Mouse (Mus musculus) ES-E14 (cell line): ENCODE measurements around the gene Tfip11. TPM values are rescaled to one million over a fixed set of nuclear protein-coding genes. Genes with fewer than 3 reads are reported as not detected.

Experiments used
- DNase-seq: peaks from one replicate; pipeline ENCODE4 v3.0.0-alpha.2; 2013; ENCODE audit warnings: low read depth, low spot score
- H3K27ac ChIP-seq: 2 replicates; pipeline ENCODE4 v1.5.1; 2012; ENCODE audit warnings: low read depth, mild to moderate bottlenecking, low read length, moderate library complexity, mixed read lengths; ENCODE audit not compliant: poor library complexity, insufficient read depth, severe bottlenecking
- H3K36me3 ChIP-seq: 2 replicates; pipeline ENCODE4 v1.6.1; 2012; ENCODE audit warnings: mild to moderate bottlenecking, low read length, moderate library complexity, mixed read lengths; ENCODE audit not compliant: control insufficient read depth, poor library complexity, insufficient read depth, severe bottlenecking
- H3K4me1 ChIP-seq, 2 experiments: fragments of 150-350 bp in 1 of 2; sonication (generic) in 1 of 2; 2 replicates each; pipeline ENCODE4 v1.6.1; 2012; ENCODE audit warnings: low read length in 2 of 2, mild to moderate bottlenecking in 1 of 2, mixed read lengths in 1 of 2; ENCODE audit not compliant: control insufficient read depth in 2 of 2, insufficient read depth in 2 of 2, poor library complexity in 1 of 2
- H3K4me3 ChIP-seq, 2 experiments: fragments of 150-350 bp in 1 of 2; sonication (generic) in 1 of 2; 2 replicates each; pipeline ENCODE4 v1.5.1; 2012; ENCODE audit warnings: low read length in 2 of 2, low read depth in 1 of 2, mild to moderate bottlenecking in 1 of 2, mixed read lengths in 1 of 2; ENCODE audit not compliant: insufficient read depth in 1 of 2, poor library complexity in 1 of 2, severe bottlenecking in 1 of 2
- H3K9ac ChIP-seq: 2 replicates; pipeline ENCODE4 v1.6.1; 2012; ENCODE audit warnings: low read depth, mild to moderate bottlenecking, low read length, mixed read lengths; ENCODE audit not compliant: poor library complexity, insufficient read depth, severe bottlenecking
- H3K9me3 ChIP-seq: fragments of 150-350 bp; sonication (generic); 2 replicates; pipeline ENCODE4 v1.6.1; 2012; ENCODE audit warnings: low read depth, mild to moderate bottlenecking, low read length; ENCODE audit not compliant: control insufficient read depth, insufficient read depth
- CHD2 ChIP-seq: IDR thresholded peaks from 2 replicates; pipeline ENCODE4 v1.6.1; 2014; ENCODE audit warnings: mild to moderate bottlenecking, low read depth, low read length, inconsistent platforms
- HCFC1 ChIP-seq: IDR thresholded peaks from 2 replicates; pipeline ENCODE4 v1.6.1; 2012; ENCODE audit warnings: low read length, inconsistent platforms, borderline replicate concordance; ENCODE audit not compliant: insufficient read depth
- MAFK ChIP-seq: IDR thresholded peaks from 2 replicates; pipeline ENCODE4 v1.6.1; 2014; ENCODE audit warnings: mild to moderate bottlenecking, low read depth, low read length, inconsistent platforms; ENCODE audit not compliant: insufficient read depth
- ZC3H11A ChIP-seq: IDR thresholded peaks from 2 replicates; pipeline ENCODE4 v1.6.1; 2012; ENCODE audit warnings: low read depth, mild to moderate bottlenecking, inconsistent platforms, low read length, borderline replicate concordance
- ZNF384 ChIP-seq: IDR thresholded peaks from 2 replicates; pipeline ENCODE4 v1.6.1; 2012; ENCODE audit warnings: low read depth, low read length, inconsistent platforms
- in situ Hi-C, 2 experiments: fragments of 600-800 bp; cut with MboI; formaldehyde crosslinking; loops; one replicate each; pipeline ENCODE4 v1.15.1; 2025; ENCODE audit warnings: low sequenced_read_pairs in 2 of 2, inconsistent platforms in 1 of 2; ENCODE audit not compliant: unreplicated experiment in 2 of 2
- total RNA-seq: library from RNA; depleted of rRNA; stranded (reverse); fragments of 300-350 nt; gene quantifications from 2 replicates; pipeline ENCODE4 v1.2.3, GENCODE M21; 2012

Gene Tfip11
- total RNA-seq, 1 experiment = 38.9 TPM

DNA sequence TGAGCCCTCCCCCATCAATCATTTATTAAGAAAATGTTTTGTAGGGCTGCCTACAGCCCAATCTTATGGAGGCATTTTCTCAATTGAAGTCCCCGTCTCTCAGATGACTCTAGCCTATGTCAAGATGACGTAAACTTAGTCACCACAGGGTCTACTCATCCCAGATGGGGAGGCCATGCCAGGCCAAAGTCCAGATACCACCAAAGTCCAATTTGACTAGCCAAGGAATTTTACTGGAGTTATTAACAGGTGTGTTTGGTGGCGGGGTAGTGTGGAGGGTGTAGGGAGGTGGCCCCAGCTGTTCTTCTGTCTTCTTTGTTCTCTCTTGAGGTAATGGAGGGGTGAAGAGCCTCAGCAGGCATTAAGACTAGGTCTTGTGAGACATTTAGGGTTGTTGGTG is 33.9 kb downstream of the Tfip11 start:
- H3K4me3 ChIP-seq = no peak overlapping the region
- in situ Hi-C loops = no loop called here
- H3K9me3 ChIP-seq = no peaks in the 10 kb centered on the region
- TF ChIP-seq ZNF384 = no peak
- no peak for TF ChIP-seq ZC3H11A
- TF ChIP-seq CHD2 = no peak
- TF ChIP-seq HCFC1 = no peak
- no peak for TF ChIP-seq MAFK
- H3K4me1 ChIP-seq = peaks cover 2 to 6% of the 10 kb centered on the region in 2 experiments; a peak in 1 of 4 replicates
- no peak overlapping the region for H3K9ac ChIP-seq
- no peak overlapping the region for H3K27ac ChIP-seq
- no peak for DNase-seq
- peaks cover 17% of the 10 kb centered on the region; the same call in 1 of the 2 replicates for H3K36me3 ChIP-seq

DNA sequence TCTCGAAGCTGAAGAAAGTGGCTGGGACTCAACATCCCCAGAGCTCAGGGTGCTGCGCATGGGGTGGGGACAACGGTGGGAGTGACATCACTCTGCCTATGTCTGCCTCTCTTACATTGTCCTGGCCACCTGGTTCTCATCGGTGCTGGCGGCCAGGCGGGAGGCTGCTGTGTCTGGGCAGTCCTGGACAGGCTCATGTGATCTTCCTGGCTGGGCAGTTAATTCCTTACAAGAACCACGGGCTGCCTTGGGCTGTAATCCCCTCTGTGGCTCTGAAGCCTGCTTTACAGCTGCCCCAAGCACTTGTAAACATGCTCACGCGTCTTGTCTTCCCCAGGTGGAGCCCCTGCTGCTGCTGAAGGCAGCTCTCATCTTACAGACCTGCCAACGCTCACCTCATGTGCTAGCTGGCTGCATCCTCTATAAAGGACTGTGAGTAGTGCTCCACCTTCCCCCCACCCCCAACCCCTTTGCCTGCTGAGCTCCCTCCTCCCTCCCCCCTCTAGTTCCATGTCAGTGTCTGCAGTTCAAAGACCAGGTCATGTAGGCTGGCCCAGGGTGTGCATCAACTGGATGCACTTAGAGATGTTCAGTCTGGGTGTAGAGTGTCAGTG is 38.1 kb downstream of the Tfip11 start:
- H3K36me3 ChIP-seq = peaks cover 22% of the 10 kb centered on the region; the same call in 1 of the 2 replicates
- no peak overlapping the region for H3K9ac ChIP-seq
- no peak for DNase-seq
- no peaks in the 10 kb centered on the region for H3K9me3 ChIP-seq
- in situ Hi-C loops = no loop called here
- peaks cover 0 to 3% of the 10 kb centered on the region in 2 experiments; a peak in 1 of 4 replicates for H3K4me1 ChIP-seq
- no peak overlapping the region for H3K27ac ChIP-seq
- no peak overlapping the region for H3K4me3 ChIP-seq
- TF ChIP-seq CHD2 = no peak
- TF ChIP-seq MAFK = no peak
- no peak for TF ChIP-seq HCFC1
- TF ChIP-seq ZNF384 = no peak
- no peak for TF ChIP-seq ZC3H11A

DNA sequence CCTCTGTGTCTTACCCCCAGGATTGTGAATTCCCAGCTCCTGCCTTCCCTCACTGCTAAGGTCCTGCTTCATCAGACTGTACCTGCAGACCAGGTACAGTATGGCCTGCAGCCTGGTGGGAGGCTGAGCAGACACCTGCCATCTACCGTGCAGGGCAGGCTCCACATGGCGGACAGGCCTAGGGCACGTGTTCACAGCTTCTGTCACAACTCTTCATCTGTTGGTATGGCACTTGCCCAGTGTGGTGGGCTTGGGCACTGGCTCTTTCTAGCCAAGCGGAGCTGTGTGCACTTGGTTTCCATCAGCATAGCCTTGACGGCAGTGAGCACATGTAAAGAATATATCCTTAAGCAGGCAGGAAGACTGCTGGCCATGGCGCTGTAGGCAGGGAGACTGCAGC is 40.7 kb downstream of the Tfip11 start:
- Histone ChIP-seq H3K9ac (no peak overlapping the region), H3K9me3 (no peaks in the 10 kb centered on the region), H3K36me3 (peaks cover 36% of the 10 kb centered on the region; the same call in 1 of the 2 replicates), H3K4me3 (no peak overlapping the region), H3K4me1 (peaks cover 0 to 3% of the 10 kb centered on the region in 2 experiments; a peak in 1 of 4 replicates), H3K27ac (no peak overlapping the region)
- TF ChIP-seq ZC3H11A = no peak
- no peak for TF ChIP-seq MAFK
- no peak for TF ChIP-seq HCFC1
- no peak for TF ChIP-seq ZNF384
- no peak for TF ChIP-seq CHD2
- DNase-seq = no peak
- in situ Hi-C loops = no loop called here

DNA sequence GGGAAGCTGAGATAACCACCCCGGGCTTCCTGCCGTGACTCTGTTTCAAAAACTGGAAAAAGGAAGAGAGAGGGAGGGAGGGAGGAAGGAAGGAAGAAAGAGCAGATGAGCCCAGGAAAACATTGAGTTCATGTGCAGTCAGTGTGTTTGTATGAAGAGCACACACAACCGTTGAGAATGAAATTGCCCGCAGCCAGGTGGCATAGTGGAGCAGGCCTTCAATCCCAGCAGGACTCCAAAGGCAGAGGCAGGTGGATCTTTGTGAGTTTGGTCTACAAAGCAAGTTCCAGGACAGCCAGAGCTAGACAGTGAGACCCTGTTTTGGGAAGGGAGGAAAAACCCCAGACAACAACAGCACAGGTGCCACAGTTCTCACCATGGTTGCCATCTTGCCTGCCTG is 41.2 kb downstream of the Tfip11 start:
- no peak overlapping the region for H3K27ac ChIP-seq
- TF ChIP-seq HCFC1 (no peak), ZC3H11A (no peak), MAFK (no peak), CHD2 (no peak), ZNF384 (no peak)

DNA sequence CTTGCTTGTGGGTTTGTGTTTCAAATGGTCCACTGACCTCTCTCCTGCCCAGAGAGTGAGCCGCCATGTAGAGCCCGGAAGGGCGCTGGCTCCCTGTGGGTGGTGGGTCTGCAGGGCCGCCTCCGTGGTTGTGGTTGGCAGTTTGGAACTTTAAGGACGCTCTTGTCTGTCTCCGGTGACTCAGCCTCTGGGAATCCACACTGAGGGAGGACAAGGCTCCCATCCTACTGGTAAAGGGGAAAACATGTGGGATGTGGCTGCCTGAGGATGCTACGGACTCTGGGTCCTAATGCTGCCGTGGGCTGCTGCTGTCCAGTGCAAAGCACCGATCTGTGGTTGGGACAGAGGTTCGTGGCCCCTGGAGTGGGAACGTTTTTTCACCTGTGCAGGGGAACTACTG is 41.8 kb downstream of the Tfip11 start:
- DNase-seq = no peak
- H3K27ac ChIP-seq = no peak overlapping the region
- H3K4me1 ChIP-seq = peaks cover 0 to 3% of the 10 kb centered on the region in 2 experiments; a peak in 1 of 4 replicates
- H3K9me3 ChIP-seq = no peaks in the 10 kb centered on the region
- H3K9ac ChIP-seq = no peak overlapping the region
- H3K36me3 ChIP-seq = peaks cover 39% of the 10 kb centered on the region; the same call in 1 of the 2 replicates
- TF ChIP-seq ZC3H11A (no peak), ZNF384 (no peak), MAFK (no peak), CHD2 (no peak), HCFC1 (no peak)
- in situ Hi-C loops = no loop called here
- H3K4me3 ChIP-seq = no peak overlapping the region

More for the DNA sequence above, 41.2 kb downstream of the Tfip11 start:
- Histone ChIP-seq H3K36me3 (peaks cover 39% of the 10 kb centered on the region; the same call in 1 of the 2 replicates), H3K9me3 (no peaks in the 10 kb centered on the region), H3K4me1 (peaks cover 0 to 3% of the 10 kb centered on the region in 2 experiments; a peak in 1 of 4 replicates), H3K4me3 (no peak overlapping the region), H3K9ac (no peak overlapping the region)
- no peak for DNase-seq
- in situ Hi-C loops = no loop called here
